Mouse (Mus musculus) heart, adult 2 months (tissue): ENCODE data around the gene Olfr389.

ENCODE experiments used
- CTCF ChIP-seq: fragments of 200-600 bp; IDR thresholded peaks from 2 replicates; pipeline ENCODE4 v1.8.1; 2022; ENCODE audit warnings: antibody characterized with exemption, mild to moderate bottlenecking, moderate library complexity
- POLR2A ChIP-seq: fragments of 200-500 bp; IDR thresholded peaks from 2 replicates; pipeline ENCODE4 v1.6.1; 2011; ENCODE audit warnings: mild to moderate bottlenecking, low read depth, low read length, control low read depth; ENCODE audit not compliant: insufficient read depth

GRCm38 (mm10) chr11:73780613-73781012 is at the start of gene Olfr389:
- TF ChIP-seq CTCF (no peak), POLR2A (no peak)
